Mouse (Mus musculus): Measurements from ENCODE around the gene Neurl2. TPM values are rescaled to one million over a fixed set of nuclear protein-coding genes. Genes with fewer than 3 reads are reported as not detected.
A peak's percentile ranks its signal among the peaks of the same experiment; 100 is the strongest.
"Not testable (repeated sequence)": the region's sequence is repeated elsewhere in the genome, so short reads cannot be mapped to it uniquely, and the experiment has no call there.

Gene Neurl2
- total RNA-seq, 1 experiment from 2014 or later = not detected

DNA sequence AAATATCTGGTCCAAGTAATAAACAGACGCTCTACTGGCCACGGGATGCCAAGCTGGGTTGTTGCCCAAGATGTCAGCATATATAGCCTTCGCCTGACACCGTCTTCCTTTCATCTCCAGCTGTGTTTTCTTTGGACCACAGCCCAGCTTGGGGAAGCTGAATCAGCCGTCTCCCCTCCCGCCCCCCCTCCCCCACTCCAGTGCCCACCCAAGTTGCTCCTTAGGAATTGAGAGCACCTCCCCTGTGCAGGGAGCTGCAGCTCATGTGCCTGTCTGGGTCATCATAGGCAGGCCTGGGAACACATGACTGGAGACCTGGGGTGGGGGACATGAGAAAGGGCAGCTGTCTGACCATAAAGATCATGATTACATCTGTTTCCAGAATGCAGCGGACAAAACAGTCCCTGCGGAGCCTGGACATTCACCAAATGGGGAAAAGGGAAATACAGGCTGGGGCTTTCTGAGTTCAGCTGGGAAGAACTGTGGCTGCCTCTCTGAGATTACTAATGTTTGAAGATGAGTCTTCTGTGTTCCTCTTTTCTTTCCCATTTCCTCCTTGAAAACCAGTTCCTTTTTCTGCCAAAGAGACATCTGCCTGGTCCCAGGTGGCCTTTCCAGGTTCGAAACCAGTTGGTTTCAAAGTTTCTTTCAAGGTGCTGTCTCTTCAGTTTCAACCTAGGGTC lies 29.1 kb upstream of the Neurl2 start:
- no peak for ATAC-seq (replicated peaks in 1 of 2; ENCODE audit: insufficient read depth in 1 of 2, low FRiP score in 2 of 2, low TSS enrichment in 1 of 2, low read depth in 1 of 2, poor library complexity in 2 of 2, severe bottlenecking in 2 of 2)

DNA sequence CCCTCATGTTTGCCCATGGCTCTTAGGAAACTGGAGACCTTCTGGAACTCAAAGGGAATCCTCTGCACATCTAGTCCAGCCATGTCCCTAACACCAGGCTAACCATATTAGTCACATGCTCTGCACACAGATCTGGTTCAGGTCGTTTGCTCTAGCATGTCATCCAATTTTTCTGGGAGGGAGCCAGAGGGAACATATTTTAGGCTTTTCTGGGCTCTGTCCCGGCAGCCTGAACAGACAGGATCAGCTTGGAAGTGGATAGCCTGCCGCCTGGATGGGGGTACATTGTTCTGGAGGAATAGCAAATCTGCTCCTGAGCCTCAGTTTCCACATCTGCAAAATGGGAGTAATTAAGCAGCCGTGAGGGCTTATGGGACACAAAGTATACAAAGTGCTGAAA lies 27.8 kb upstream of the Neurl2 start:
- ATAC-seq (replicated peaks in 1 of 2; ENCODE audit: insufficient read depth in 1 of 2, low FRiP score in 2 of 2, low TSS enrichment in 1 of 2, low read depth in 1 of 2, poor library complexity in 2 of 2, severe bottlenecking in 2 of 2) = no peak

DNA sequence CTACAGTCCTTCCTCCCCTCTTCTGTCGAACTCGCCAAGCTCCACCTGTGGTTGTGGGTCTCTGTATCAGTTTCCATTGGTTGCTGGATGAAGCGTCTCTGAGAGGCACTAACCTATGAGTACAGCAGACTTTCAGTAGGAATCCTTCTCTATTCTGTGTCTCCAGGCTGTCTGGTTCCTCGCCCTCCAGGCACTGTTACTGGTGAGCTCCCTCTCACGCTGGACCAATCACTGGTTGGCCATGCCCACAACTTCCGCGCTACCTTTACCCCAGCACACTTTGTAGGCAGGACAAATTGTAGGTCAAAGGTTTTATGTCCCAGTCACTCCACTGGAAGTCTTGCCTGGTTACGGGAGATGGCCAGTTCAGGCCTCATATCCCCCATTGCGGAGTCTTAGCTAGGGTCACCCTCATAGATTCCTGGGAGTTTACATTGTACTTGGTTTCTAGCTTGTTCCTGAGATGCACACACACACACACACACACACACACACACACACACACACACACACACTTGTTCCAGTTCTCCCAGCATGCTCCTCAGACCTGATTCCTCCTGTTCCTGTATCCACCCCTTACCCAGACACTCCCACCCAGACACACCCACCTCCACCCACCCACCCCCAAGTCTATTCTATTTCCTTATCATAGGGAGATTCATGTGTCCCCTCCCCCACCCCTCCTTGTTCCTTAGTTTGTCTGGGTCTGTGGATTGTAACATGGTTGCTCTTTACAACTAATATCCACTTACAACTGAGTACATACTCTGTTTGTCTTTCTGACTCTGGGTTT lies 26.6 kb upstream of the Neurl2 start:
- ATAC-seq (replicated peaks in 1 of 2; ENCODE audit: insufficient read depth in 1 of 2, low FRiP score in 2 of 2, low TSS enrichment in 1 of 2, low read depth in 1 of 2, poor library complexity in 2 of 2, severe bottlenecking in 2 of 2) = no peak

DNA sequence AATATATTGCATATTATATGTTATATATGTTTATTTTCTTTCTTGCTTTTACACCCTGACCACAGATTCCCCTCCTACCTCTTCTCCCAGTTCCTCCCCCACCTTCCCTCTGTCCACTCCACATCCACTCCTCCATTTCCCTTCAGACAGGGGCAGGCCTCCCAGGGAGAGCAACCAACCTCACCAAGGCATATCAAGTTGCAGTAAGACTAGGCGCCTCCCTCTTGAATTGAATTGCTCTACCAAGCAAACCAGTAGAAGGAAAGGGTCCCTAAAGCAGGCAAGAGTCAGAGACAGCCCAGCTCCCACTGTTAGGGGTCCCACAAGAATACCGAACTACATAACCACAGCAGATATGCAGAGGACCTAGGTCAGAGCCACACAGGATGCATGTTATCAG lies 25.9 kb upstream of the Neurl2 start:
- no peak for ATAC-seq (replicated peaks in 1 of 2; ENCODE audit: insufficient read depth in 1 of 2, low FRiP score in 2 of 2, low TSS enrichment in 1 of 2, low read depth in 1 of 2, poor library complexity in 2 of 2, severe bottlenecking in 2 of 2)

DNA sequence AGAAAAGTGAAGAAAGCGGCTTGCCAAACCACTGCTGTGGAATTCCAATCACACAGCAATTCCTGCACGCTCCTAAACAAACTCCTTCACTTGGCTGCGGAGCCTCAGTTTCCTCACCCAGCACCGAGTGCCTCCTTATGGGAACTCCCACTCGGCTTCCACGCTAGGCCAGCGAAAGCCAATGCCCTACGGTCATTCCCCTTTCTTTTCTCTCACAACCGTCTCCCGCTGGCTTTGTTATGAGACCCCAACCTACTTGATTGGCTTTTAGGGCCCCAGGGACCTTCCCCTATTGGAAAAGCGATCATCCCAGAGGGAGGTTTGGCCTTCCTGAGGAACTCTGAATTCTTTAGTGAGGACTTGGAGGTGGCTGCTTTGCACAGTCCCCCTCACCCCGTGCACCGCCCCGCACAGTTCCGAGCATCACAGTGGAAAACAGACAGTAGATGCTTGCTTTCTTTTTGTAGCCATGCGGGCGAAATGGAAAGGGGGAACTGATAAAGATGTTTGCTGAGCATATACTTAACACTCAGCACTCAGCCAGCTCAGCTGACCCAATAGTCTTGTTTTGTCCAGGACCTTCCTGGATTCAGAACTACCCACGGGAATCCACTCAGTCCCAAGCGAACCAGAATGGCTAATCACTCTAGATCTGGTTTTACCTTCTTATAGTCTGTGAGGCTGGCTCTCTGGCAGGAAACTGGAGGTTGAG lies 24.7 kb upstream of the Neurl2 start:
- no peak for ATAC-seq (replicated peaks in 1 of 2; ENCODE audit: insufficient read depth in 1 of 2, low FRiP score in 2 of 2, low TSS enrichment in 1 of 2, low read depth in 1 of 2, poor library complexity in 2 of 2, severe bottlenecking in 2 of 2)

DNA sequence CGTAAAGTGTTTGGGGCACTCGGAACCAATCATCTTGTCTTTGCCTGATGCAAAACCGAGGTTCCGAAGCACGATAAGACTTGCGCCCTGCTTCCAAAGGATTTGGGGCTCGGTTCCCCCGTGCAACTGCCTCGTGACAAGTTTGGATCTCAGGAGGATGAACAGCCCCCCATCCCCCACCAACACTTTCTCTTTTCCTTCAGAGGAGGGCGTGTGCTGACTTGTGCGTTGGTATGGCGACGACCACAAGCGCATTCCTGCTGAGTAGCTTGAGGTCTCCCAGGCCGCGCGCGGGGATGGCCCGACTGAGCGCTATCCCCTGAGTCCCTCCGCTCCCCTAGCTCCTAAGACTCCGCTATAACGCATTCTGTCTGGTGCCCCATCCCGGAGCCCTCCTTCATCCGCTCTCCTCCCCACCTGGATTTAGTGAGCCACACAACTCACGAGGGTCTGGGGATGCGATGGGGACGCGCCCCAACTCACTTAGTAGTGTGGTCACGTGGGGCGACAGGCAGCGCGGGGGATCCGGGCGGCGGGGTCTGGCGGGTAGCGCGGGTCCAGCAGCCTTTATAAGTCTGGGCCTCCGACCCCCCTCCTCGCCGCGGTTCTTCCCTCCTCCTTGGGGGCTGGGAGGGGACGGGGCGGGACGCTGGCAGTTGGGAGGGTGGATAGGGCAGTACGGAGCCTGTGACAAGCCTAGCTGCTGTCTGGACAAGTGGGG lies 24.0 kb upstream of the Neurl2 start, which contains the start of gene Pltp:
Gene Pltp (minus strand): TSS at position 611 of the 721 bp plus-strand sequence.
- ATAC-seq (replicated peaks in 1 of 2; ENCODE audit: insufficient read depth in 1 of 2, low FRiP score in 2 of 2, low TSS enrichment in 1 of 2, low read depth in 1 of 2, poor library complexity in 2 of 2, severe bottlenecking in 2 of 2) = peak; percentile 59 to 64; a peak in 3 of 4 replicates

DNA sequence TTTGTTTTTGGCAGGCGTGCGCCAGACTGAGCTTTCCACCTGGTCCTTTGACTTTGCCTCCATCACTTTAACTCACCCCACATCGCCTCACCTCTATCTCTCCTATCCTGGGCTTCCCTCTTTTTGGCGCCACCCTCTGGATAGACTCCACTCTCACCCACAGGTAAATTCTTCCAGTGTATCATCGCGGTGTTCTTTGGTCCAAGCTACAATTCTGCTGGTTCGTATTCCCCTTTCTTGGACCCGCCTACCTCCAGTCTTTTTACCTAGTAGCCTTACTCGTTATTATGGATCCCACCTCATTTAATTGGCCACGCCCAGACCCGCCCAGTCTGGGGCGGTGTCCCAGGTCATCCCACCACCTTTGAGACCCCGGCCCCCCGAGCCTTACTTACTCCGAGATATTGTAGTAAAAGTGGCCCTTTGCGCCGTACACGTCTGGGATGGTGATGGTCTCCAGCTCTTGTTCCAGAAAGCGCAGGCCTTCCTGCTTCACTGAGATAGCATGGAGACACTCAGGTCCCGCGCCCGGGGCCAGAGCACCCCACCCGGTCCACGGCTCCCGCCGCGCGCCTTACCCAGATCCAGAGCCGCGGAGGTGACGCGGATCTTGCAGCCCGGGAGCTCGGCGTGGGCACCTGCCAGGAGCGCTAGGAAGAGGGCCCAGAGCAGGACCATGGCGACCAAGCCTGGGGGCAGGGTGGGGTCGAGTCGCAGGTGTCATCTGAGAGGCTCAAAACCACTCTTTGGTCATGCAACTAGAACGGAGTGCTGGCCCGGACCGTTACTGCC lies 23.2 kb upstream of the Neurl2 start:
- no peak for ATAC-seq (replicated peaks in 1 of 2; ENCODE audit: insufficient read depth in 1 of 2, low FRiP score in 2 of 2, low TSS enrichment in 1 of 2, low read depth in 1 of 2, poor library complexity in 2 of 2, severe bottlenecking in 2 of 2)

DNA sequence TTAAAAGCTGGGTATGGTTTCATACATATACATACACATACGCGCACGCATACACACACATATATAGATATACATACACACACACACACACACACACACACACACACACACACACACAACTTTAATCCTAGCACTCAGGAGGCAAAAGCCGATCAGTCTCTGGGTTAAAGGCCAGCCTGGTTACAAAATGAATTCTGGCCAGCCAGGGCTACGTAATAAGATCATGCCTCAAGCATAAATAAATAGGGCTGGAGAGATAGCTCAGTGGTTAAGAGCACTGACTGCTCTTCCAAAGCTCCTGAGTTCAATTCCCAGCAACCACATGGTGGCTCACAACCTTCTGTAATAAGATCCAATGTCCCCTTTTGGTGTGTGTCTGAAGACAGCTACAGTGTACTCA lies 22.3 kb upstream of the Neurl2 start:
- ATAC-seq (replicated peaks in 1 of 2; ENCODE audit: insufficient read depth in 1 of 2, low FRiP score in 2 of 2, low TSS enrichment in 1 of 2, low read depth in 1 of 2, poor library complexity in 2 of 2, severe bottlenecking in 2 of 2) = not testable (repeated sequence)

DNA sequence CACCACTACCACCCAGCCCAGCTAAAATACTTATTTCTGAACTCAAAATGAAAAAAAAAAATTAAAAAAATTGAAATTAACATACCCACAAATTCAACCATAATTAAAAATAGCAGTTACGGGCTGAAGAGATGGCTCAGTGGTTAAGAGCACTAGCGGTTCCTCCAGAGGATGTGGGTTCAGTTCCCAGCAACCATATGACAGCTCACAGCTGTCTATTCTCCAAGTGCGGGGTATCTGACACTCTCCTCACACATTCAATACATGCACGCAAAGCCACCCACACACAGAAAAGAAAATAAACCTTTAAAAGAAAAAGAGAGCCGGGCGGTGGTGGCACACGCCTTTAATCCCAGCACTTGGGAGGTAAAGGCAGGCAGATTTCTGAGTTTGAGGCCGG lies 16.8 kb upstream of the Neurl2 start:
- ATAC-seq (replicated peaks in 1 of 2; ENCODE audit: insufficient read depth in 1 of 2, low FRiP score in 2 of 2, low TSS enrichment in 1 of 2, low read depth in 1 of 2, poor library complexity in 2 of 2, severe bottlenecking in 2 of 2) = no peak

DNA sequence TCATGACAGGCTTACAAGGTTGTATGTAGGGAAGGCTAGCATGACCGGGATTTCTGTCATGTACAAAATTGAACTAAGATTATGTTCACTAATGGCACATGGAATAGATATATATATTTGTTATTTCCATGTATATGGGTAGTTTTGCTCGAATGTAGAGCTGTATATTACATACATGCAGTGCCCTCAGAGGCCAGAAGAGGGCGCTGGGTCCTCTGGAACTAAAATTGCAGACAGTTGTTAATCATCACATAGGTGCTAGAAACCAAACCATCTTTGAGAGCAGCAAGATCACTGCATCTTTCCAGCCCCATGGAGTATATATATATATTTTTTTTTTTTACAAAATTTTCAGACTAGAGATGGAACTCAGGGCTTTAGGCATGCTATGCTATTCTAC lies 12.5 kb upstream of the Neurl2 start:
- no peak for ATAC-seq (replicated peaks in 1 of 2; ENCODE audit: insufficient read depth in 1 of 2, low FRiP score in 2 of 2, low TSS enrichment in 1 of 2, low read depth in 1 of 2, poor library complexity in 2 of 2, severe bottlenecking in 2 of 2)

DNA sequence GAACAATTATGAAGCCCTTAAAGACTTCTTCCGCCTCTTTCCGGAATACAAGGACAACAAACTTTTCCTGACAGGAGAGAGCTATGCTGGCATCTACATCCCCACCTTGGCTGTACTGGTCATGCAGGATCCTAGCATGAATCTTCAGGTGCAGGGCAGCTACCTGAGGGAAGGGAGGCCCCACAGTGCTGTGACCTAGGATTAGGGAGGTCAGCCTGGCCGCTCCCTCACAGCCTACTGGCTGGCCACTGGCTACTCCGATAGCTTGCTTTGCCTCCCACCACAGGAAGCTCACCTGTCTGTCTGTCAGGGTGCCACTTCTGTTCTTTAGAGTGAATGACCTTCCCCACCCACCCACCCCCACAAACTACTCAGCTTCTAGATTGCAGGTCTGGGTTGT lies 1.9 kb upstream of the Neurl2 start:
- ATAC-seq (replicated peaks in 1 of 2; ENCODE audit: insufficient read depth in 1 of 2, low FRiP score in 2 of 2, low TSS enrichment in 1 of 2, low read depth in 1 of 2, poor library complexity in 2 of 2, severe bottlenecking in 2 of 2) = no peak

DNA sequence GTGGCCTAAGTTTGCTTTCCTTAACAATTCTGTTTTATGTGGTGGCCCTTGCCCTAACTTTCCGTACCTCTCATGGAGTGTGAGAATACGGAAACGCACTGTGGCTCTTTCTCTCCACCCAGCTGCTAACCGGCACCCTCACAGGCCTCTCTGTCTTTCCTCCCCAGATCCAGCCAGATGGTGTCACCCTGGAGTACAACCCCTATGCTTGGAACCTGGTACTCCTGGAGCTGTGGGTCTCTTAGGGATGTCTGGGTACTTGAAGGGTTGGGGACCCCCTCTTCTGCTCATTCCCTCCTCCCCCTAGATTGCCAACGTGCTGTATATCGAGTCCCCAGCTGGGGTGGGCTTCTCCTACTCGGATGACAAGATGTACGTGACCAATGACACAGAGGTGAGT lies 1.3 kb upstream of the Neurl2 start:
- no peak for ATAC-seq (replicated peaks in 1 of 2; ENCODE audit: insufficient read depth in 1 of 2, low FRiP score in 2 of 2, low TSS enrichment in 1 of 2, low read depth in 1 of 2, poor library complexity in 2 of 2, severe bottlenecking in 2 of 2)

DNA sequence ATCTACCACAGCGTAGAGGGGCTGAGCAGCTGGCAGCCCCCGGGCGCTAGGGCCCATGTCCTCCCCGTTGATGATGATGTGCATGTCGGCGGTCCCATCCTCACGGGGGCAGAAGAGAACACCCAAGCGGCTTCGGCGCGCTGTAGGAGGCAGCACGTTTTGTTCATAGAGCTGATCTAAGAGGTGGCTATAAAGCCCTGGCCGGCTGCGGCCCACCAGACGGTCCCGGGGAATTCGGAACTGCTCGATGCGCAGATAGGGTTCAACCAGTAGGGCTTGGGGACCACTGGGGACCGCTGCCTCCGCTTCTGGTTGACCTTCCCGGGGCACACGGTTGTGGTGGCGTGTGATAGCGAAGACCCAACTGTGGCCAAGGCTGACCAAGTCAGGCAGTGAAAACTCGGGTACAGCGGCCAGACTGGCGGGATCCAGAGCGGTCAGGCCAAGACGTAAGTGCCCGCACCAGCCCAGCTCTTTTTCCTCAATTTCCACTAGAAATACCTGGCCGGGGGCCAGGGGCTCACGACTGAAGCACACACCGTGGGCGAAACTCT lies 431 bp downstream of the Neurl2 start, which contains the start of gene Ctsa:
Gene Ctsa (plus strand): TSS at position 126 of the 554 bp plus-strand sequence.
- ATAC-seq (replicated peaks in 1 of 2; ENCODE audit: insufficient read depth in 1 of 2, low FRiP score in 2 of 2, low TSS enrichment in 1 of 2, low read depth in 1 of 2, poor library complexity in 2 of 2, severe bottlenecking in 2 of 2) = peak; percentile 78 to 80

DNA sequence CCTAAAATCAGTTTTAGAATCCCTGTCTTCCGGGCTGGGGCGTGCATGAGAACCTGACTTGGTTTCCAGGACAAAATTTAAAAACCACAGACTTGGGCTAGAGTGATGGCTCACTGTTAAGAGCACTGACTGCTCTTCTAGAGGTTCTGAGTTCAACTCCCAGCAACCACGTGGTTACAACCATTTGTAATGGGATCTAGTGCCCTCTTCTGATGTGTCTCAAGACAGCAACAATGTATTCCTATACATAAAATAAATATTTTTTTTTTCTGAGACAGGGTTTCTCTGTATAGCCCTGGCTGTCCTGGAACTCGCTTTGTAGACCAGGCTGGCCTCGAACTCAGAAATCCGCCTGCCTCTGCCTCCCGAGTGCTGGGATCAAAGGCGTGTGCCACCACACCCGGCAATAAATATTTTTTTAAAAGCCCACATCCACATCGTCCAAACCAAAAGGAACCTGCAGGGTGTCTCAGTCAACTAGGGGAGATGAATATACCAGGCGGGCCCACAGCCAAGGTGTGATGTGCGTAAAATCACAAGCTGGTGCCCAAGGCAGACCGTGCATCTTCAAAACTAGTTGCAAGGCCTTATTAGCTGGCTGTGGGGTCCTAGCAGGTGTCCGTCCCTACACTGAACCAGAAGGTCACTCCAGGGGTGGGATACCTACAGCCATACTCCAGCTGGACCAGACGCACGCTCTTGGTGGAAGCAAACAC lies 1.1 kb downstream of the Neurl2 start:
- ATAC-seq (replicated peaks in 1 of 2; ENCODE audit: insufficient read depth in 1 of 2, low FRiP score in 2 of 2, low TSS enrichment in 1 of 2, low read depth in 1 of 2, poor library complexity in 2 of 2, severe bottlenecking in 2 of 2) = no peak

DNA sequence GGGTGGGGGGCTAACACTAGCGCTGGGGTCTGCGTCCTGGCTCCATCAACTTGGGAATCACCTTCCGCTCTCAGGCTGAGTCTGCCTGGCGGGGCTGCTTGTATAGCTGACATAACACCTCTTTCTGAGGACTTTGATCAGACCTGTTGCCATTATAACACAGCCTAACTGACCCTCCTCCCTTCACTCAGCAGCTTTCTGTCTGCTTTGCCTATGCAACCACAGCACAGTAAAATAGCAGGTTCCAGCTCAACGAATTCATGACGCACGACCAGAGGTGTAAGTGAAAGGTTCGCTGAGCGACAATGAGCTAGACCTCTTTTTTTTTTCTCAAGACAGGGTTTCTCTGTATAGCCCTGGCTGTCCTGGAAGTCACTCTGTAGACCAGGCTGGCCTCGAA lies 2.2 kb downstream of the Neurl2 start:
- no peak for ATAC-seq (replicated peaks in 1 of 2; ENCODE audit: insufficient read depth in 1 of 2, low FRiP score in 2 of 2, low TSS enrichment in 1 of 2, low read depth in 1 of 2, poor library complexity in 2 of 2, severe bottlenecking in 2 of 2)

DNA sequence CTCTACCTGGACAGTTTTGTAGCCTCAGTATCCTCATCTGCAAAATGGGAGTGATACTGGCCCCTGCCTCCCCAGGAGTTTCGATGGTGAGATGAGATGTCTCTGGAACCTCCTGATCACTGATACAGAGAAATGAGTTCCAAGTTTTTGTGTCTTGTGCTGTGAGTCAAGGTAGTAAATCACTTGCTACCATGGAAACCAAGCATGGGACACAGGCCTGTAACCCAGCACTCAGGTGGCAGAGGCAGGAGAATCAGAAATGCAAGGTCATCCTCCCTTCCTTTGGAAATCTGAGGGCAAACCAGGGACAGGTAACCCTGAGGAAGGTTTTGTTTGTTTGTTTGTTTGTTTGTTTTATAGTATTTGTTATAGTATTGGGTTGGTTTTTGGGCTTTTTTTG lies 4.2 kb downstream of the Neurl2 start:
- no peak for ATAC-seq (replicated peaks in 1 of 2; ENCODE audit: insufficient read depth in 1 of 2, low FRiP score in 2 of 2, low TSS enrichment in 1 of 2, low read depth in 1 of 2, poor library complexity in 2 of 2, severe bottlenecking in 2 of 2)
